Mouse (Mus musculus) stomach, postnatal 0 days (tissue): Measurements from ENCODE around the gene Zfp553. TPM values are rescaled to one million over a fixed set of nuclear protein-coding genes. Genes with fewer than 3 reads are reported as not detected.
A peak's percentile ranks its signal among the peaks of the same experiment; 100 is the strongest.

Source experiments
- ATAC-seq: fragments of 200-750 bp; cut with Nextera tagmentation; 2 replicates; pipeline ENCODE4 v1.8.0; 2017; ENCODE audit not compliant: low FRiP score, low TSS enrichment
- DNase-seq: peaks from one replicate; pipeline ENCODE4 v3.0.0-alpha.2; 2016; ENCODE audit warnings: low spot score
- H3K27ac ChIP-seq: fragments of 300-500 bp; sonication (generic); replicated peaks from 2 replicates; pipeline ENCODE4 v1.5.1; 2014; ENCODE audit warnings: mild to moderate bottlenecking, control low read depth
- H3K27me3 ChIP-seq: fragments of 300-500 bp; sonication (generic); 2 replicates; pipeline ENCODE4 v1.6.1; 2014; ENCODE audit warnings: low read length; ENCODE audit not compliant: control insufficient read depth, insufficient read depth
- H3K36me3 ChIP-seq: fragments of 300-500 bp; sonication (generic); 2 replicates; pipeline ENCODE4 v1.6.1; 2014; ENCODE audit warnings: low read length, mixed read lengths; ENCODE audit not compliant: control insufficient read depth, insufficient read depth
- H3K4me1 ChIP-seq: fragments of 300-500 bp; sonication (generic); replicated peaks from 2 replicates; pipeline ENCODE4 v1.6.1; 2014; ENCODE audit warnings: antibody characterized with exemption; ENCODE audit not compliant: control insufficient read depth, insufficient read depth
- H3K4me2 ChIP-seq: fragments of 300-500 bp; sonication (generic); replicated peaks from 2 replicates; pipeline ENCODE4 v1.6.1; 2014; ENCODE audit warnings: low read depth, mild to moderate bottlenecking, control low read depth, moderate library complexity
- H3K4me3 ChIP-seq: fragments of 300-500 bp; sonication (generic); 2 replicates; pipeline ENCODE4 v1.5.1; 2014; ENCODE audit warnings: low read depth, low read length, control low read depth
- H3K9ac ChIP-seq: fragments of 300-500 bp; sonication (generic); 2 replicates; pipeline ENCODE4 v1.6.1; 2014; ENCODE audit warnings: mild to moderate bottlenecking, low read length, control low read depth, mixed read lengths
- H3K9me3 ChIP-seq: fragments of 300-500 bp; sonication (generic); 2 replicates; pipeline ENCODE4 v1.6.1; 2016; ENCODE audit warnings: low read length; ENCODE audit not compliant: control insufficient read depth
- CTCF ChIP-seq: IDR thresholded peaks from 2 replicates; pipeline ENCODE4 v1.5.1; 2016; ENCODE audit warnings: antibody characterized with exemption, low read depth, mild to moderate bottlenecking, moderate library complexity
- EP300 ChIP-seq: optimal IDR thresholded peaks from 2 replicates; pipeline ENCODE3; 2016; ENCODE audit warnings: antibody characterized with exemption
- WGBS: fragments of 180-500 bp; shearing (Covaris S2); extraction: QIAGEN DNeasy Blood & Tissue Kit; methylation state at CpG from one replicate; pipeline ENCODE4 v1.1.7; 2014; 5-methylcytosine and 5-hydroxymethylcytosine counted together
- polyA plus RNA-seq: library from polyadenylated mRNA; unstranded; fragments of >200 nt; fragmentation: Nextera tagmentation; extraction: Ambion mirVana; gene quantifications from 2 replicates; pipeline ENCODE4 v1.2.1, GENCODE M21; 2015

Gene Zfp553
- polyA plus RNA-seq, 1 experiment from 2014 or later = 12.2 TPM

GRCm38 (mm10) chr7:127252414-127252813 lies 19.6 kb downstream of the Zfp553 start:
- TF ChIP-seq EP300 (no peak), CTCF (peak; percentile 72)
- Histone ChIP-seq H3K4me1 (peaks cover 3% of the 10 kb centered on the region), H3K27ac (no peak overlapping the region), H3K36me3 (peaks cover 7% of the 10 kb centered on the region; the same call in 1 of the 2 replicates), H3K9me3 (no peaks in the 10 kb centered on the region), H3K4me3 (no peak overlapping the region), H3K4me2 (no peak overlapping the region), H3K27me3 (no peaks in the 10 kb centered on the region), H3K9ac (no peak overlapping the region)
- DNase-seq = no peak
- WGBS = 81% methylated on average over 2 of the region's 2 CpGs
- no peak for ATAC-seq

GRCm38 (mm10) chr7:127253341-127253740 lies 20.5 kb downstream of the Zfp553 start:
- ATAC-seq (no peak), DNase-seq (no peak)
- H3K36me3 ChIP-seq = peaks cover 7% of the 10 kb centered on the region; the same call in 1 of the 2 replicates
- H3K4me2 ChIP-seq = peak overlapping the region; percentile 87
- H3K9ac ChIP-seq = peak overlapping the region; percentile 60
- H3K27ac ChIP-seq = peak overlapping the region; percentile 86
- H3K4me1 ChIP-seq = peaks cover 3% of the 10 kb centered on the region
- 74% methylated on average over 6 of the region's 6 CpGs for WGBS
- H3K4me3 ChIP-seq = peak overlapping the region; percentile 55
- H3K9me3 ChIP-seq = no peaks in the 10 kb centered on the region
- no peaks in the 10 kb centered on the region for H3K27me3 ChIP-seq
- TF ChIP-seq CTCF (no peak), EP300 (no peak)

GRCm38 (mm10) chr7:127253821-127254769 lies 21.2 kb downstream of the Zfp553 start:
- H3K27me3 ChIP-seq = no peaks in the 10 kb centered on the region
- under 1% methylated on average over 131 of the region's 136 CpGs for WGBS
- peak overlapping the region; percentile 87 for H3K4me2 ChIP-seq
- ATAC-seq = peak; percentile 95
- H3K36me3 ChIP-seq = peaks cover 7% of the 10 kb centered on the region; the same call in 1 of the 2 replicates
- peaks cover 3% of the 10 kb centered on the region for H3K4me1 ChIP-seq
- peak overlapping the region; percentile 86 for H3K27ac ChIP-seq
- DNase-seq = peak; percentile 95
- peak overlapping the region; percentile 65 for H3K9ac ChIP-seq
- H3K4me3 ChIP-seq = peak overlapping the region; percentile 55
- no peaks in the 10 kb centered on the region for H3K9me3 ChIP-seq
- TF ChIP-seq EP300 (no peak), CTCF (no peak)

- 14% methylated on average over 4 of the region's 4 CpGs for WGBS
- peak overlapping the region; percentile 55; the same call in 1 of the 2 replicates for H3K4me3 ChIP-seq
- no peak for ATAC-seq
- peaks cover 3% of the 10 kb centered on the region for H3K4me1 ChIP-seq
- DNase-seq = no peak
- TF ChIP-seq CTCF (no peak), EP300 (no peak)
- no peak overlapping the region for H3K27ac ChIP-seq
- peak overlapping the region; percentile 87 for H3K4me2 ChIP-seq
- peaks cover 1% of the 10 kb centered on the region; the same call in 1 of the 2 replicates for H3K36me3 ChIP-seq
- no peaks in the 10 kb centered on the region for H3K9me3 ChIP-seq
- no peaks in the 10 kb centered on the region for H3K27me3 ChIP-seq
- peak overlapping the region; percentile 65 for H3K9ac ChIP-seq
Measured at GRCm38 (mm10) chr7:127255008-127255407, 22.1 kb downstream of the Zfp553 start.

GRCm38 (mm10) chr7:127255965-127256364 lies 23.1 kb downstream of the Zfp553 start:
- peaks cover 3% of the 10 kb centered on the region for H3K4me1 ChIP-seq
- no peaks in the 10 kb centered on the region for H3K9me3 ChIP-seq
- no peak for DNase-seq
- no peak overlapping the region for H3K4me3 ChIP-seq
- no peaks in the 10 kb centered on the region for H3K36me3 ChIP-seq
- TF ChIP-seq CTCF = no peak
- no peak for TF ChIP-seq EP300
- 75% methylated on average over 2 of the region's 2 CpGs for WGBS
- H3K27ac ChIP-seq = no peak overlapping the region
- H3K4me2 ChIP-seq = no peak overlapping the region
- H3K27me3 ChIP-seq = no peaks in the 10 kb centered on the region
- no peak overlapping the region for H3K9ac ChIP-seq
- no peak for ATAC-seq

GRCm38 (mm10) chr7:127256518-127256917 lies 23.7 kb downstream of the Zfp553 start:
- DNase-seq (no peak), ATAC-seq (no peak)
- TF ChIP-seq CTCF (no peak), EP300 (no peak)
- no peaks in the 10 kb centered on the region for H3K27me3 ChIP-seq
- peaks cover 3% of the 10 kb centered on the region for H3K4me1 ChIP-seq
- no peak overlapping the region for H3K9ac ChIP-seq
- no peaks in the 10 kb centered on the region for H3K9me3 ChIP-seq
- no peaks in the 10 kb centered on the region for H3K36me3 ChIP-seq
- H3K27ac ChIP-seq = no peak overlapping the region
- H3K4me2 ChIP-seq = no peak overlapping the region
- 85% methylated on average over 5 of the region's 5 CpGs for WGBS
- H3K4me3 ChIP-seq = no peak overlapping the region
